Comparison of ENCODE assay signal across 7 mouse cellular contexts in the genomic region with DNA sequence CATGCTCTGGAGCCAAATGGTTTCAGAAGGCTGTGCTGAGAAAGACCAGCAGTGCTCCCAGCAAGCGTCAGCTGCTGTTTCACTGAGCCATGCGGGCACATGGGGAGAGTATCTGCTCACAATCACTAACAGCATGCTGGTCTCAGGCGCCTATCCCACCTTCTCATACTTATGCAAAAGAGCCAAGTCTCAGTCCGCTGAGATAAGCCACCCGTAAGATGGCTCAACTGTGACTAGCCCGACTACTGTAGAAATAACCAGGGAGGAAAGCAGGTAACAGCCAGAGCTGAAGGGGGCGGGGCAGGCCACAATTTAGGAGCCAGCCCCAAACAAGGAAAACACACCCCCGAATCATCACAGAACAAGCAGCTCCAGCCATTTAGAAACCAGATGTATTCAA. TPM values are rescaled to one million over a fixed set of nuclear protein-coding genes. Genes with fewer than 3 reads are reported as not detected.
DNase-seq lines count a peak whose midpoint lies in the region; ATAC-seq and TF ChIP-seq lines count a peak whose summit lies in the region.

No protein-coding gene starts in this region.

- no peaks in the 10 kb centered on the region for H3K27me3 ChIP-seq in E14TG2a.4 (ENCODE audit: insufficient read depth, low read length)
- H3K27me3 ChIP-seq in forebrain, postnatal 0 days (ENCODE audit: insufficient read depth, low read length), result no peaks in the 10 kb centered on the region
- peaks cover 3% of the 10 kb centered on the region; the same call in 1 of the 2 replicates for H3K27me3 ChIP-seq in liver, embryonic 13.5 days

- H3K9ac ChIP-seq in forebrain, postnatal 0 days, result peak overlapping the region; percentile 93
- peak overlapping the region; percentile 93 for H3K9ac ChIP-seq in liver, embryonic 13.5 days

- no peaks in the 10 kb centered on the region for H3K9me3 ChIP-seq in E14TG2a.4 (ENCODE audit: low read length)
- no peaks in the 10 kb centered on the region for H3K9me3 ChIP-seq in forebrain, postnatal 0 days (ENCODE audit: low read length)
- no peaks in the 10 kb centered on the region for H3K9me3 ChIP-seq in liver, embryonic 13.5 days (replicated peaks)

- H3K4me2 ChIP-seq in forebrain, postnatal 0 days (ENCODE audit: low read depth), result peak overlapping the region; percentile 79
- H3K4me2 ChIP-seq in liver, embryonic 13.5 days, result peak overlapping the region; percentile 93

- H3K4me3 ChIP-seq in E14TG2a.4 (replicated peaks; ENCODE audit: low read length), result peak overlapping the region; percentile 100
- H3K4me3 ChIP-seq in forebrain, postnatal 0 days (ENCODE audit: low read depth, low read length), result peak overlapping the region; percentile 84
- peak overlapping the region; percentile 80 for H3K4me3 ChIP-seq in liver, embryonic 13.5 days (replicated peaks)

- H3K4me1 ChIP-seq in E14TG2a.4 (replicated peaks; ENCODE audit: low read depth, low read length), result peaks cover 59% of the 10 kb centered on the region
- H3K4me1 ChIP-seq in forebrain, postnatal 0 days (ENCODE audit: insufficient read depth), result no peaks in the 10 kb centered on the region
- H3K4me1 ChIP-seq in liver, embryonic 13.5 days (replicated peaks), result peaks cover 39% of the 10 kb centered on the region

- H3K36me3 ChIP-seq in E14TG2a.4 (ENCODE audit: insufficient read depth, low read length), result peaks cover 58% of the 10 kb centered on the region
- H3K36me3 ChIP-seq in forebrain, postnatal 0 days (ENCODE audit: insufficient read depth), result peaks cover 25% of the 10 kb centered on the region
- H3K36me3 ChIP-seq in liver, embryonic 13.5 days, result peaks cover 57% of the 10 kb centered on the region

- H3K27ac ChIP-seq in forebrain, postnatal 0 days (ENCODE audit: low read depth, low read length), result no peak overlapping the region
- H3K27ac ChIP-seq in liver, embryonic 13.5 days, result peak overlapping the region; percentile 85

- DNase-seq in A20 (ENCODE audit: low read depth, low spot score), result peak; percentile 24
- DNase-seq in forebrain, postnatal 0 days, result no peak
- peak; percentile 32 for DNase-seq in liver, embryonic 13.5 days
- DNase-seq in ovary, postnatal 10 days (ENCODE audit: low spot score), result no peak
- no peak for DNase-seq in ovary, adult 18-20 months (ENCODE audit: low spot score)
- no peak for DNase-seq in cerebellum, adult 8-10 months

- no peak for ATAC-seq in forebrain, postnatal 0 days
- ATAC-seq in liver, embryonic 13.5 days (ENCODE audit: low read depth), result no peak

- WGBS in forebrain, postnatal 0 days, result 42% methylated on average over 8 of the region's 8 CpGs
- WGBS in liver, embryonic 13.5 days (ENCODE audit: insufficient replicate concordance), result 7% methylated on average over 8 of the region's 8 CpGs

- no peak for TF ChIP-seq CTCF in E14TG2a.4 (conservative IDR thresholded peaks at IDR 0.05; ENCODE audit: low read length)
- TF ChIP-seq CTCF in forebrain, postnatal 0 days (IDR thresholded peaks at IDR 0.05; ENCODE audit: low read depth), result no peak

RNA-seq across cellular contexts. Expression of a gene that starts 1.7 kb away (rescaled TPM):
- total RNA-seq in forebrain, postnatal 0 days (2014; rRNA removed), result 883 and 1,228 TPM in 2 replicates
- polyA plus RNA-seq in forebrain, postnatal 0 days (2015; fragmentation: Nextera tagmentation; extraction: Ambion mirVana), result 706 and 832 TPM in 2 replicates
- polyA plus RNA-seq in liver, embryonic 13.5 days (2015; fragmentation: Nextera tagmentation; extraction: Ambion mirVana), result 979 and 995 TPM in 2 replicates

Comparison
In these comparisons a context has a peak if more than half of its experiments do, and no peak if none do; other contexts are left out.
1. DNase-seq: peak in A20 (single experiment) and liver, embryonic 13.5 days (single experiment); none in forebrain, postnatal 0 days (single experiment), ovary, postnatal 10 days (single experiment), ovary, adult 18-20 months (single experiment) and cerebellum, adult 8-10 months (single experiment).
2. Peak in every context shown above with its lines, with median percentiles within 50 percentile points of each other: H3K4me3 ChIP-seq.